Mouse (Mus musculus) MN1 (cell line): ENCODE data around the gene Gtpbp6.
"Not testable (repeated sequence)": the region's sequence is repeated elsewhere in the genome, so short reads cannot be mapped to it uniquely, and the experiment has no call there.

Experiments used
- DNase-seq: peaks from one replicate; pipeline ENCODE4 v3.0.0-alpha.2; 2016; ENCODE audit warnings: low spot score

Gene Gtpbp6

GRCm38 (mm10) chr5:110107581-110108304, at the start of gene Gtpbp6:
TSS of gene Gtpbp6 (minus strand) at chr5:110108197.
- DNase-seq, result peak; percentile 96

DNA sequence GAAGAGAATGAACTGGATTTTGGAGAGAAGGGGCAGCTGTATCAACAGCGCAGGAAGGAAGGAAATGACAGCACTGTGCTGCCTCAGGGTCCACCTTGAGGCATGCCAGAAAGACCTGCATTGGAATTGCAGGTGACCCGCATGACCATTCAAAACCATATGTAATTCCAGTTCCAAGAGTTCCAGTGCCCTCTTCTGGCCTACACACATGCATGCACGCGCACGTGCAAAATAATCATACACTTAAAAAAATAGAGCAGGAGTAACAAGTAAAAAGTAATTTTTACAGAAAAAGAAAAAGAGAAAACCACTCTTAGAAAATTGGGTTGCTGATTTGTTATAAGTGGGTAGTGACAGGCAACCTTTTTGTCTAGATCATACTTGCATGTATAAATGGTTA, 35.0 kb upstream of the Gtpbp6 start:
- DNase-seq, result peak; percentile 14

GRCm38 (mm10) chr5:110142309-110142708, 34.3 kb upstream of the Gtpbp6 start:
- DNase-seq, result no peak

- no peak for DNase-seq
Observed at GRCm38 (mm10) chr5:110140424-110140823, 32.4 kb upstream of the Gtpbp6 start.

DNA sequence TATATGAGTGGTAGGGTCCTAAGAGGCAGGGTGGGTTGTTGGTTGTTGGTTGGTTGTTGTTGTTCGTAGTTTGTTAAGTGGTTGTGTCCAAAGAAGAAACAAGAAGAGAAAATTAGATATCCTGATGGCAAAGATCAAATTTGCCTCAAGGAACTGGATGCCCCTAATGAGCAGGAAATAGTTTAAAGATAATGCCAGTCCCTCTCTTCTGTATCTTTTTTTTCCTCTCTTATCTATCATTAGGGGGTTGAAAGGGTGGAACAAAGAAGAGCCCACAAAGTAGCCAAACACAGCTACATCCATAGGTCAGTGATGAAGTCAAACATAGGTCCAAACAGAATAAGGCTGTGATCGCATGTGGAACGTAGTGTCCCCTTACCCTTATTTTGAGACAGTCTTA, 31.3 kb upstream of the Gtpbp6 start:
- DNase-seq, result no peak

DNA sequence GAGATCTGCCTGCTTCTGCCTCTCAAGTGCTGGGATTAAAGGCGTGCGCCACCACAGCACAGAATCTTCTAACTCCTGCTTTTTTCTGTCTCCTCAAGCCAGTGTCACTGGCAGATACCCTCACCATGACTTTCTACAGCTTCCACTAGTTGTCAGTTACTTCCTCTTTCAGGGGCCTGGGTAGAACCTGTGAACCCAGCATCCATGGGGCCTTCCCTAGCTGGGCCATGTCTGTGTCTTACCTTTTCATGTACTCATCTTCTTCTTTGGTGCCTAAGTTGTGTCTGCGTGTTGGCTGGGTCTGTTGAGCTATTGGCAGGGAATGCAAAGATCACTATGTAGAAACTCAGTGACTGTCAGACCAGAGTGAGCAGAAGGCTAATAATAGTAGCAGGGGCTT, 29.8 kb upstream of the Gtpbp6 start:
- no peak for DNase-seq

GRCm38 (mm10) chr5:110136087-110136464, 28.1 kb upstream of the Gtpbp6 start:
- no peak for DNase-seq

- DNase-seq, result peak; percentile 98
Observed at GRCm38 (mm10) chr5:110135293-110136086, 27.5 kb upstream of the Gtpbp6 start, which contains the start of gene Chfr. TSS of gene Chfr (plus strand) at chr5:110135842.

GRCm38 (mm10) chr5:110122380-110122779, 14.4 kb upstream of the Gtpbp6 start:
- DNase-seq, result not testable (repeated sequence)

GRCm38 (mm10) chr5:110109991-110110441, 2.0 kb upstream of the Gtpbp6 start, which contains the start of gene Zfp605:
TSS of gene Zfp605 (plus strand) at chr5:110110092.
- peak; percentile 92 for DNase-seq

DNA sequence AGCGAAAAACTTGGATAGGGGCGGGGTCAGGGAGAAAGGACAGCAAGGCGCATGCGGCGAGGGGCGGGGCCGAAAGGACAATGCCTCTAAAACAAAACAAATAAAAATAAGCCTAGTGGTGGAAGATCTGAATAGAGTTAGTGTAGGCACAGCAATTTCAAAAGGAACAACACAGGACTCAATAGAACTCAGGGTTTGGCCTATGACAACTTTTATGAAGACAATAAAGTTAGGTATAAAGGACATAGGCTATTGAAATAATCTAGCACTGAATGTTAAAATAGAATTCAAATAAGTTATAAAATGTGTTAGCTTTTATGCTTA, 270 bp upstream of the Gtpbp6 start:
- DNase-seq, result no peak

GRCm38 (mm10) chr5:110106901-110107564, 964 bp downstream of the Gtpbp6 start:
- DNase-seq, result no peak

GRCm38 (mm10) chr5:110106140-110106871, 1.7 kb downstream of the Gtpbp6 start:
- DNase-seq, result no peak

GRCm38 (mm10) chr5:110104616-110105380, 3.2 kb downstream of the Gtpbp6 start:
- no peak for DNase-seq

DNA sequence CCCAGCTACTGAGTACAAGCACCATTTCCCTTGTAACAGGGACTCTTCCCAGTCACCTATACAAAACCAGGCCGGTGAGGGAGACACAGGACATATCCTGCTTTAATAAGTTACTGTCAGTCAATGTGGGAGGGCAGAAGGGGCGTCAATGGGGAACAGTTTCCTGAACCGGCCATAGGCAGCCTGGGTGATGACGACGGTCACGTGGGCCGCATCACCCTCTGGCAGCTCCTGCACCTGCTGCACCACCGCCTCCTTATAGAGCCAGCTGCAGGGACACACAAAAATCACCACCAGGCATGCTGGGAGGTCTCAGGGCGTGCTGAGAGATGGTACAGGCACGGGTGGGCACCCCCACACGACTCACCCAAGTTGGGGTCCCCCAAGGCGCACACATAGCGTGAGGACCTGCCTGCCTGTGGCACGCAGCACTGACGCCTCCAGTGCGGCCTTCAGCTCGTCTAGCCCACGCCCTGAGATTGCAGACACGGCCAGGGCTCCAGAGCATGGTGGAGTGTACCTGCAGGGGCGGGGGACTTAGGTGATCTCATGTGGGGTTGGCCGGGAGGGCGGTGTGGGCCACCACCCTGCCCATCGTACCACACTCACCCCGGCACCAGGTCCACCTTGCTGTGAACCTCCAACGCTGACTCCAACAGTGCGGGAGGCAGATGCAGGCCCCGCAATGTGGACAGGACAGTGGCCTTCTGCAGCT, 3.9 kb downstream of the Gtpbp6 start:
- DNase-seq, result no peak

DNA sequence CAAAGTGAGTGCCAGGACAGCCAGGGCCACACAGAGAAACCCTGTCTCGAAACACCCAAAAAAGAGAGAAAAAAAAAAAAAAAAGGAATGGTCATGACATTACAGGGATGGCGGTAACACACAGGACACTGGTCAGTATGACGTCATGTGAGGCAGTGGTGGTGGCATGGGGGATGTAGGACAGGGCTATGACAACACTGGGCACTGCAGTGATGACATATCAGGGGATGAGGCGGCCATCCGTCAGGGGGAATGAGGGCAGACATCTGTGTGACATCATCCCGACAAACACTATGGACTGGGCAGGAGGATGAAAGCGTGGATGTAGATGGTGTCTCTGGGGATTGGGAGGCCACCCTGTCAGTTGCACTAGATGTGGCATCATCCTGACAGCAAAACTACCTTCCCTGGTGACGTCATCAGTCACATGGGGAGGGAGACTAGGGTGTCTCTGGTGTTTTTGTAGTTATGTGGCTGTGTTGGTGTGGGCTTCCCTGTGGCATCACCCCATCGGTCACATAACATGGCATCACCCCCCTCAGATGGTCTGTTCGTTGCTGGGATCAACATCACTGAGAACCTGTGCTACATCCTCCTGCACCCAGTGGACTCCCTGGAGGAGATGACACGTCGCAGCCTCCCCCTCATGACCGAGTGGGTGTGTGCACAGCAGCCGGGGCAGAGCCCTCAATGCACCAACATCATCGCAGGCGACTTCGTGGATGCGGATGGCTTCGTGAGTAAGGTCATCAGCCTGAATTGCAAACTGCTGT, 5.0 kb downstream of the Gtpbp6 start:
- no peak for DNase-seq

DNA sequence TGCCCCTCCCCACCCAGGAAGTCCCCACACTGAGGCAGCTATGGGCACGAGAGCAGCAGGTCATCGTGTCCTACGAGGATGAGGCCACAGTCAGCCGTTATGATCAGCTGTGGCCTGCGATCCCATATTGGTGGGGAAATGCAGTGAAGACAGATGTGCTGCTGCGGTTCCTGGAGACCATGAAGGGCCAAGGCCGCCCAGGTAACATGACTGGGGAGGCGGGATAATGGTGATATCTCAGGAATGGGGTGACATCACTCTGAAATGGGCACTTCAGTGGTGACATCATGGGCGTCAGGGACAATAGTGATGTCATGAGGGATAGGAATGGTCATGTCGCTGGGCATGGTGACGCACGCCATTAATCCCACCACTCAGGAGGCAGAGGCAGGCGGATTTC, 5.6 kb downstream of the Gtpbp6 start:
- no peak for DNase-seq

DNA sequence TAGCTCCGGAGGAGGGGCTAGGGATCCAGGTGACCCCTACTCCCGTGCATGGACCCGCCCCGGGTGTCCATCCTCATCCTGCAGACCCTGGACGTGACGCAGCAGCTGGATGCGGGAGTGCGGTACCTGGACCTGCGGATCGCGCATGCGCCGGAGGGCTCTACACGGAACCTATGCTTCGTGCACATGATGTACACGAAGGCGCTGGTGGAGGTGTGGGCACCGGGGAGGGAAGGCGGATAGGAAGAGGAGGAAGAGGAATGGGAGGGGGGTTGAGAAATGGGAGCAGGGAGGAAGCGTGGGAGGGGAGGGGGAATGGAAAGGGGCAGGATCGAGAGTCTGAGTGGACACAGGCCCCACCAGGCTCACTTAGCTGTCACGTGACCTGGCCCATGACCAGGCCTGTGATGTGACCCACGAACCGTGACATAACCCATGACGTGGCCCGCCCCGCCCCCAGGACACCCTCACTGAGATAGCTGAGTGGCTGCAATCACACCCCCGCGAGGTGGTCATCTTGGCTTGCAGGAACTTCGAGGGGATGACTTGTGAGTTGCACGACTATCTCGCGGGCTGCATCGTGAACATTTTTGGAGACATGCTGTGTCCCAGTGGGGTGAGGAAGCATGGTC, 6.2 kb downstream of the Gtpbp6 start:
- no peak for DNase-seq

GRCm38 (mm10) chr5:110100921-110101631, 6.9 kb downstream of the Gtpbp6 start:
- no peak for DNase-seq
